Mouse (Mus musculus): Measurements from ENCODE around the gene Tprgl.

DNA sequence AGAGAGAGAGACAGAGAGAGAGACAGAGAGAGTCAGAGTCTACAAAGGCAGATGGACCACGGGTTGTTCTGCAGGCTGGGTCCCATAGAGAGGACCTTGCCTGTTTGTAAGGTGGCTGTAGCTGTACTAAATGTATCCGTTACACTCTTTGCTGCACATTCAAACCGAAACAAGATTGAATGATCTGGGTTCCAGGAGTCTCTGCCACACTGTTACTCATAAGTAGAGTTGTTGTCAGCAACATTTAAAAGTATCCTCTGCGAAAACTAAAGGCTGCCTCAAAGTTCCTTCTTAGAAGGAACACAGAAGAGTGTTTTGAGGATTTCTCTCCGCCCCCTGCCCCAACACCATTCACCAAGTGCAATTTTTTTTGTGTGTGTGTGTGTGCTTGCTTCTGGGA is 23.3 kb downstream of the Tprgl start:
- TF ChIP-seq USF1 (IDR thresholded peaks at IDR 0.05; ENCODE audit: low read depth) (no peak), CTCF (IDR thresholded peaks at IDR 0.05; ENCODE audit: control insufficient read depth, insufficient read depth, insufficient read length) (no peak), CEBPB (IDR thresholded peaks at IDR 0.05; ENCODE audit: low read depth) (no peak), MAX (IDR thresholded peaks at IDR 0.05) (no peak), MYOD1 (IDR thresholded peaks at IDR 0.05; ENCODE audit: control insufficient read depth, insufficient read length, low read depth) (no peak), MYOG (IDR thresholded peaks at IDR 0.05; ENCODE audit: control insufficient read depth, extremely low read depth, insufficient read length) (no peak)

Measured in C2C12 (cell line).